Mouse (Mus musculus): ENCODE measurements at regions not wholly inside any gene's neighbourhood (a gene's known extent, or its start where the extent isn't known, plus 50 kb on each side); places are given as distances from the start of the nearest gene placed in this dataset.

DNA sequence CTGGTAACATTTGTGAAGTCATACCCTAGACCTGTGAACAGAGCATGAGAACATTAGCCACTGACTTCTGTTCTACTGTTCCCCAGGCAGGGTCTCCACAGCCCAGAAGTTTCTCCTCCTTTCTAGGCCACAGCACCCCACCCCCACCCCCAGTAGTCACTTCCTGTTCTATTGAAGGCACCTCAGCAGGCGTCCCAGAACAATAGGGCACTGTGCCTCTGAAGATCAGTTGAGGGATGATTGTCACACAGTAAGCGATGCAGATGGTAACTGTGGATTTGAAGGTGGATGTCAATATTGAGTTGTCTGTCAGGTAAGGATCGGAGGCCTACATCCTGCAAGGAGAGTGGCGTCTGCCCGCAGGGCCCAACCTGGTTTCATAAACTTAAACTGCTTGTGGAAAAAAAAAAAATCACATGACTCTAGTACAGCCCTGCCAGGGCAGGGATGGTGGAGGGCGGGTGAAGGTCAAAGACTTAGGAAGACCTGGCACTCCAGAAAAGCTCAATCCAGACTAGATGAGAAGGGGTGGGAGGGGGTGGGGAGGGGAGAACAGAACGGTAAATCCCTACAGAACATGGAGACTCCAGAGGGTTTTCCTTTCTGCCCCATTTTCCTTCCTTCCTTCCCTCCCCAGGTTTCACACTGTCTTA, 103.1 kb upstream of the Rybp start:
- DNase-seq (ENCODE audit: low read depth, low spot score), result no peak

DNA sequence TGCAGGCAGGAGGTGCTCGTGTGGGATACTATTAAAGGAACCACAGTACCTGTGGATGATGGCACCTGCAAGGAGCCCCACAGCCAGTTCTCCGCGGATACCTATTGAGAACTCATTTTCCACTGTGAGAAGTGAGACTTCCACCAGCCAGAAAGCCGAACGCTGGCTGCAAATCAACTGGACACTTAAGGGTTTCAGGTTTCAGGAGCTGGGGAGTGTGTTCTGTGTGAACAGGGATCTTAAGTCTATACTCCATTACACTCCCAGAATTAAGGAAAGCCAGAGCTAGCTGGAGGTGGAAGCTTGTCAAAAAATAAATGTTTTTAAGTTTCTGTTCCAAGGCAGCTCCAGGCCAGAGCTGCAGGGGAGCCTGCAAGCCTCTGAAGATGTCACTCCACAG, 99.8 kb upstream of the Rybp start:
- peak; percentile 54 for DNase-seq (ENCODE audit: low read depth, low spot score)

DNA sequence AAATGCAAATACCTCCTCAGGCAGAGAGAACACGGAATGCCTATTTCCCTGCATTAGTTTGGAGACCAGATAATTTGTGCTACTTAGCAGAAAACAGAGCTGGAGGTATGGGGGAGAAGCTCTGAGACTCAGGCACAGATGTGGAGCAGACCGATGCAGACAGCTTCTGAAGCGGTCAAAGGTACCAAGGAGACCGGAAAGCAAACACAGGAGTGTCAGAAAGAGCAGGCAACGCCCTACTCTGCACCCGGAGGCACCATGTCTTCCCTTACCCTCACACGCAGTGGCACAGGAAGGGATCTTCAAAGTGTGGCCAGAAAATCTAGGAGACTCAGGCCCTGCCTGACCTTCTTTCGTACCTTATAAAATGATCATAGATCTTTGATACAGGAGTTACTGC, 98.4 kb upstream of the Rybp start:
- DNase-seq (ENCODE audit: low read depth, low spot score), result no peak

DNA sequence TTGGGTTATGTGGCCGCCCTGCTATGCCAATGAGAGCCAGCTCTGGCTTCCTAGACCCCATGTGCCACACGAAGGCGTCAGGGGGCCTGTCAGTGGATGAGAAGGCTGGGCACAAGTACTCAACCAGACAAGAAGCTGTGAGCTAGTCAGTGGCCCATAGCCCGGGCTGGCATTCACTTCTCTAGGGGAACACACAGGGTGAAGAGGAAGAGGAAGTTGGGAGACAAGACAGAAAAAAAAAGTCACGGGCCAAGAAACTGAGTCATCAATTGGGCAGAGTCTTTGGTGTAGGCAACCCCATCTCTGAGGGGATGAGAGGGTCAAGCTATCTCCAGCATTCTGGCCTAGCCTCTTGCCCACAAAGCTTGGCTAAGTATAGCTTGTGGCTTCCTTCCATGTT, 93.8 kb upstream of the Rybp start:
- DNase-seq (ENCODE audit: low read depth, low spot score), result no peak

DNA sequence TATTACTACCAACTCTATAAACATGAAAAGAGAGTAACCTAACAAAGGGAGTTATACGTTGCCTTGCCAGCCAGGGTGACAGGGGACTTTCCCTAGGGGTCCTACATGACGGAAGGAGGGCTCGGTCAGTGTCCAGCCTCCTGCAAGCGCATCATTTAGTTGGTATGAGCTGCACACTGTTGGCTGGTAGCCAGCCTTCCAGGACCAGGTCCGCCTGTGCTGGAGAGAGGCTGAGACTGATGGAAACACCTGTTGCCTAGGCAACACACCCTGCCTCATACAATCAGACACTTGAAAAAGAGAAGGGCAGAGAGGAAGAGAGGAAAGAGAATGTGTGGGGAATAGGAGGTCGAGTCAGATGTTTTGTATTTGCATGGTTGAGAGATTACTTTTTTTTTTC, 93.3 kb upstream of the Rybp start:
- peak; percentile 72 for DNase-seq (ENCODE audit: low read depth, low spot score)

DNA sequence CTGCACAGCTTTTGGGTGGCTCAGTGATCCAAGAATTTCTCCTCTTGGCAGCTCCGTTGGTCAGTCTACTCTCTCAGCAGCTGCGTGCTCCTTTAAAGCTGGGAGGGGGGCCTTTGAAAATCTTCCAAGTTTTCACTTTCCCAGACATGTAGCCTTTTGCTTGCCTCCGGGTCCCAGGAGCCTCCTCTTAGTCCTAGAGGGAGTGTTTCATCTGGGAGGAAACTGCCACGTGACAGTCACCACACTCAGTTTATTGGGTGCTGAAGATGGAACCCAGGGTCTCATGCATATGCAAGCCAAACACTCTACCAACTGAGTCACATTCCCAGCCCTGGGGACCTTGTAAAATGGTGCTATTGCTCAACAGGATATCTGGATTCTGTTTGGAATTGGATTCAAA, 92.5 kb upstream of the Rybp start:
- no peak for DNase-seq (ENCODE audit: low read depth, low spot score)

DNA sequence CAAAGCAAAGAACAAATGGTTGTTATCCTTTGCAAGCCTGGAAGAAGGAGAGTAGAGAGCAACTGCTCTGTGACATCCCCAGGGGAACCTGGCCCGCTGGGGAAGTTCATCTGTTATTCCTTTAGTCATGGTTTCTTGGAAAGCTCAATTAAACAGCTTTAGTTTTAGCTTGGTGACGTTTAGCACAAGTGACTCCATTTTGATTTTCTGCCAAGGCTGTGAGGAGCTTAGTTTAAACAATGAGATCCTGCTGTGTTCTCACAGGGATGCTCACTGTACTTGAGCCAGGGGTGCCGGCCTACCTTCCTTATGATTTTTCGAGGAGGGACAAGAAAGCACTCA, 91.2 kb upstream of the Rybp start:
- DNase-seq (ENCODE audit: low read depth, low spot score), result no peak

DNA sequence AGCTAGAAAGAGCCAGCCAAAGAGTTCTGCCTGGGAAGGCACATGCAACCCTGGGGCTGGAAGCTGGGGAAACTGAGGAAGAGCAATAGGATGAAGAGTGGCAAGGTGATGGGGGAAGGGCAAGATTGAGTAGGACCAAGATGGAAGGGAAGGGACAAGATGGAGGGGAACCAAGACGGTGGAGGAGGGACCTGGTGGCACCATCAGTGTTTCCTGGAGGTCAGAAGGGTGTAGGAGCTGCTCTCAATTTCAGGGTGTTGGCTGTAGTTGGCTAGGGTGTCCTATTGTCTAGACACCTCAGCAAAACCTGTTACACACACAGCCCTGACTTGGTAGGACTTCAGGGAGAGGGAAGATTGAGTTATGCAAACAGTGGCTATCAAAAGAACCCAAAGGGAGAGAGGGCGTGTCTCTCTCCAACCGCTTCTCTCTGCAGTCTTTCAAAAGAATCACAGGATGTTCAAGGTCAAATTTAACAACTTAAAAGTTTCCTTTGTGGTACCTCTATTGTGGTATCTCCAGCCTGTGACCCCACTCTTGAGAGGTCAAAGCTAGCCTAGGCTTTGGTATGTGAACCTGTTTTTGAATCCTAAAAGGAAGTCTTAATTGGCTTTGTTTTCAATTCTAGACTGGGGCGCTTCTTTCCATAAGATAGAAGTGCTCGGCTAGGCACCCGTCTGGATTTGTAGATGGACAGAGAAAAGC, 90.7 kb upstream of the Rybp start:
- no peak for DNase-seq (ENCODE audit: low read depth, low spot score)

DNA sequence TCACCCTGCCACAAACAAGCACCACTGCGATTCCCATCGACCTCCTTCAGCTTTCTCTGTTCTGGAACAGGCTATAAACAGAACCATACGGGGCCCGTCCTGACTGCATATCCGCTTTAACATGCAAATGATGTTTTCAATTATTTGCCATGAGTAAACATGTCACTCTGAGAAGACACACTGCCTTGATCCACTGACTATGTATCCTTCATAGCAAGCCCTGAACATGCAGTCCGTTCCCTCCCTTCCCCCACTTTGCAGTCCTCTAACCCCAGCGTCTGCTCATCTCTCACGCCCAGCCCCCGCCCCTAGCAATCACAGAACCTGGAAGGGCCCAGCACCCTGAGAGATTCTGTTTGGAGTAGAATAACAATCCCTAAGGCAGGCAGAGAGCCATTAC, 89.4 kb upstream of the Rybp start:
- DNase-seq (ENCODE audit: low read depth, low spot score), result no peak

DNA sequence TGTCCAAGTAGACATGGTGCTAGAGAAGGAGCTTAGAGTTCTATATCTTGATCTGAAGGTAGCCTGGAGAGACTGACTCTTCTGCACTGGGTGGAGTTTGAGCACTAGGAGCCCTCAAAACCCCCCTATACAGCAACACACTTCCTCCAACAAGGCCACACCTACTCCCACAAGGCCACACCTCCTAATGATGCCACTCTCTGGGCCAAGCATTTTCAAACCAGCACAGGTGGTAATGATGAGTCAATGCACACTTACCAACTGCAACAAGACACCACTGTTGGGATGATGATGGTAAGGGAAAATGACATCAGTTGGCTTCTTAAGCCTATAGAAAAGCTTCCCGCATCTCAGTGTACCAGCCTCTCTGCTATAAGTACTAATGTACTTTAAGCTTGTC, 83.5 kb upstream of the Rybp start:
- no peak for DNase-seq (ENCODE audit: low read depth, low spot score)

DNA sequence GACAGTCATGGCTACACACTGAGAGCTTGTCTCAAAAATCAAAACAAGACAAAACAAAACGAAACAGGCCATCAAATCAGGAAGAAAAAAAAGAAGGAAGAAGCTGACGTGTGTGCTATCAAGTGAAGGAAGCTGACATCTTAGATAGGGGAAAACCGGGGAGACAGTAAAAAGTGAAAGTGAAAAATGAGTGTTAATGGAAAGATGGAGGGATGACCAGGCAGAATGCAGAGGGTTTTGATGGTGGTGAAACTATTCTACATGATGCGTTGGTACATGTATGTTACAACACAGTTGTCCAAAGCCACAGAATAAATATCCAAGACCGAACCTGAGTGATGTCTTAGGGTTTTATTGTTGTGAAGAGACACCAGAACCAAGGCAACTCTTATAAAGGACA, 83.1 kb upstream of the Rybp start:
- no peak for DNase-seq (ENCODE audit: low read depth, low spot score)

DNA sequence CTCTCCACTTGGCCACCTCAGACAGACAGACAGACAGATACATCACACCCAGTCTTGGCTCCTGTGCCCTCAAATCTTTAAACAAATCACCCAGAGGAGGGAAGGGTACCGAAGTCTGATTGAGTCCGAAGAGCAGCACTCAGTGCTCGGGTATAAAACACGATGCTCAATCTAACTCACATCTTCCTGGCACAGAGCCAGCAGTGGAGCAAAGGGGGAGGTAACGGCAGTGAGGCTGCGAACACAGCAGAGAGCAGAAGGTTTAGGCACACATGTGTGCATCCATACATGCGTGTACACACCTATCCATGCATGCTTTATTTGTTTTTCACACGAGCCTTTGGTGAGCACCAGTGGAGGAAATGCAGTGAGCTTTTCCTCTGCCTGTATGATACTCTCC, 78.9 kb upstream of the Rybp start:
- DNase-seq (ENCODE audit: low read depth, low spot score), result no peak

DNA sequence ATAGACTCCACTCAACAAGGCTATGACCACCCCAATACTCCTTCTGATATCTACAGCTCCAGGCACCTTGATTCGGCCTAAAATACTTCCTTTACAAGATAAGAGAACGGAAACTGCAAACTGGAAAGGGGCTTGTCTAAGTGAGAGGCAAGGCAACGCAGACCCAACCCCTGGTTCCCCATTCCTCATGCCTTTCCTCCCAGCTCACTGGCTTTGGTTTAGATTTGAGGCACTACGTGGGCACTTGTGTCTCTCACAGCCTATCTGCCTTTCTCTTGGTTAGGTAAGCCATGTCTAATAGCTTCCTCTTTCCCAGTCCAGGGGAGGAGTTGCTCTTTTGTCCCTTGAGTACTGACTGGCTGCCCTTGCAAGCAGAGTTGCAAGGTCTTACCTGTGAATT, 78.5 kb upstream of the Rybp start:
- no peak for DNase-seq (ENCODE audit: low read depth, low spot score)

DNA sequence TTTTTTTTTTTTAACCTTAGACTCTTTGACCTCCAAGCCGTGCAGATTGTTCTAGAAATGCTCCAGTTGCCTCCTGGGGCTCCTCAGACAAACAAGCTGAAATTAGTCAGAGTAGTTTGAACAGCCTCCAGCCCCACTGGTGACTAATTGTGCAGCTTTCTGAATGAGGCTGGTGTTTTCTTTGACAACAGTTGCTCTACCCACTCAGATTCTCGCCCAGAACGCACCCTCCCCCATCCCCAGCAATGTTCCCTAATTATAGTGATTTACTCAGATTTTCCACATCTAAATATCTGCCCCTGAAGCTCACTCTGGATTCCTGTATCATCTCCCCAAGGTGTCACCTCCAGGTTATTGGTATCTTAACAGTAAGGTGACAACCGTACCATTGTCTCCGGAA, 76.4 kb upstream of the Rybp start:
- DNase-seq (ENCODE audit: low read depth, low spot score), result no peak

DNA sequence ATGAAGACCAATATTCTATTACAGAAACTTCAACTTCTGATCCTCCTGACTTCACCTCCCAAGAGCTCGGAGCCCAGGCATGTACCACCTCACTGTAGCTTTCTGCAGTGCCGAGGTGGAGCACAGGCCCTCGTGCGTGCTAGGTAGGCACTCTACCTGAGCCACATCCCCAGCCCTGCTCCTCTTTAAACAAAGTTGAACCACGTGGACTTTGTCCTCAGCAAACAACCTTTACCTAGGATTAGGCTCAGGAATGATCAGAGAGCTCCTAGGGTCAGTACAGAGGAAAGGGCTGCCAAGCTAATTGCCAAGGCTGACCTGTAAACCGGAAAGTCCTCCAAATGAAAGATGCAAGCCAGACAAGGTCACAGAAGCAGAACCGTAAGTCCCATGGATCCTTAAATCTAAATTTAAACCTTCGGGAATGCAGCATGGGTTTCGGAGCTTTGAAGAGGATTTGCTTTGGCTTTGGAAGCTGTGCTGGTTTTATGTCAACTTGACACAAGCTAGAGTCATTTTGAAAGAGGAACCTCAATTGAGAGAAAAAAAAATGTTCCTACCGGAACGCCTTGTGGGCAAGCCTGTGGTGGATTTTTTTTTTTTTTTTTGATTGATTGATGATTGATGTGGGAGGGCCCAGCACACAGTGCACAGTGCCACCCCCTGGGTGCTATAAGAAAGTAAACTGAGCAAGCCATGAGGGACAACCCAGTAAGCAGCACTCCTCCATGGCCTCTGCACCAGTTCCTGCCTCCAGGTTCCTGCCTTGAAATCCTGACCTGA, 69.5 kb upstream of the Rybp start:
- DNase-seq (ENCODE audit: low read depth, low spot score), result no peak

DNA sequence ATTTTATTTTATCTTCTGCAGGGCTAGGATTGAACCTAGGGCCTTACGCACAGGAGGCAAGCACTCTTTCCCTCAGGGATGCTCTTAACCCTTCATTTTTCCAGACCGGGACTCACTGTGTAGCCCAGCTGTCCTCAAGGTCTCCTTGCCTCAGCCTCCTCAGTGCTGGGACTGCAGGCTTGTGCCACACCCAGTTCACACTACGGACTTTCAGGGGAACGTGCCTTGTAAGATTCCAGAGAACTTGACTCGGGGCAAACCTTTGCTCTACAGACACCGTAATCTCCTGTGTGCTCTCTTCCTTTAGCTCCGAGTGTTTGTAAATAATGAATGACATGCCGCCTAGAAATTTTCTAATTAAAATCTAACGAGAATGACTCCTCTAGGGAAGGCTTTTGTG, 68.6 kb upstream of the Rybp start:
- no peak for DNase-seq (ENCODE audit: low read depth, low spot score)

DNA sequence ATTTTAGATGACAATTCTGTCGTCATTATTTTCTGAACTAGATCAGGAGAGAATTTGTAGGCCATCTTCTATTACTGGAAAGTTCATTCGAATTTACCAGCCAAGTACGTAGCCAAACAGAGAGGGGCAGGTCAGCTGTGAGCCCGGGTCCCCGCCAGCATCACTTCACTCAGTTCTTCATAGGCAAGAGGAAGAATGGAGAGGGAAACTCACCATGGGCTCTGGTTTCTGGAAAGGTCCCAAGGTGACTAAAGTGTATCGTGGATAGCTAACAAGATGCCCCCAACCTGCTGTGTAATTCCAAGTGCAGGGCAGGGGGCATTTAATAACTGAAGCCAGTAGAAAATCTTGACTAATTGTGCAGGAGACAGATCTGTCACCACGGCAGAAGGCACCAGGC, 60.2 kb upstream of the Rybp start:
- no peak for DNase-seq (ENCODE audit: low read depth, low spot score)

DNA sequence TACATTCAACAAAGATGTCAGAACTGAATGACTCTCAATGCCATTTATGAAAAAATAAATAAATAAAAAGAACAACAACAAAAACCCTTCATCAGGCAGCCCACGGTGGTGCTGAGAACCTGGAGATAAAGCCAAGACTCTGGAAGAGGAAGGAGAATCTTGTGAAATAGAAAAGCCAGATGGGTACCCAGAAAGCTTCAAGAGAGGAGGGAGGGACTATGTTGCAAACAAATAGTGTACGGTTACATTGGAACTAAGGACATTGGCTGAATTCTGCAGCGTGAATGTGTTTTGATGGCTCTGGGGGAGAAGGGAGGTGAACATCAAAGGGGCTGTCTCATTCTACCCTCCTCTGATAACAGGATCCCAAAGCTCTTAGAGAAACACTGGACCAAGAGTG, 57.8 kb upstream of the Rybp start:
- DNase-seq (ENCODE audit: low read depth, low spot score), result no peak

DNA sequence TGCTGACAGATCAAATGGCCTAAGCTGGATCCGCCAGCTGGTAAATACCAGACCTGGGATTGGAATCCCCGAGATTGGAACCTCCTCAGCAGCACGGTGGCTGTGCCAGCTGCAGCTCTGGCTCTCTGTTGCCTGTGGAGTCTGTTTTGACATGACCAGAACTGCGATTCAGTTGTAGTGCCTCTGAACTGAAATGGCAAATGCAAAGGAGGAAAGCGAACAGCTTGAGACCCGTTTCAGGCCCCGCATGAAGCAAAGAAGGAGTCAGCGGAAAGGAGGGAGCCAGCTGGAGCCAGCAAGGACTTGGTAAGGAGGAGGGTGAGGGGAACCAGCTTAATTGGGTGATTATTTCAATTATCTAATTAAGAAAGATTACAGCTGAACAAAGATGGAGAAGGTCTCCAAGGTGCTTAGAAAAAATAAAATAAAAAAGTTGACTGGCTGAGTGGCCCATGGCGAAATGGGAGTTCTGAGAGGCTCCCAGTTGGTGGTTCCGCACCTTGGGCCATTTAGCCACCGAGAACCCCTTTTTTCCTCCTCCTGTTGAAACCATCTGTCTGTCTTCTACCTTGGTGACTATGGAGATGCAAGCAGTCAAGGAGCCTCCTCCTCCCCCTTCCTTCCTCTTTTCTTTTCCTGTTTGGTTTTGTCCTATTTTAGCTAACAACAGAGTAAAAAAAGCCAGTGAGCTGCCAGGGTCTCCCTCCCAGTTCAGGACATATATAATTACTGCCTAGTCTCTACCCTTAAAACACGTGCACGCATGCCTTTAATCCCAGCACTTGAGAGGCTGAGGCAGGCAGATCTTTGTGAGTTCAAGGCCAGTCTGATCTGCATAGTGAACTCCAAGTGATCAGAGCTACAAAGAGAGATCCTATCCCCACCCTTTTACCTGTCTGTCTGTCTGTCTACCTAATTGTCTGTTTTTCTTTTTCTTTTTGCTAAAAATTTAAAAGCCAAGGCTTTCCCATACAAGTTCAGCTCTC, 54.3 kb upstream of the Rybp start:
- DNase-seq (ENCODE audit: low read depth, low spot score), result no peak

DNA sequence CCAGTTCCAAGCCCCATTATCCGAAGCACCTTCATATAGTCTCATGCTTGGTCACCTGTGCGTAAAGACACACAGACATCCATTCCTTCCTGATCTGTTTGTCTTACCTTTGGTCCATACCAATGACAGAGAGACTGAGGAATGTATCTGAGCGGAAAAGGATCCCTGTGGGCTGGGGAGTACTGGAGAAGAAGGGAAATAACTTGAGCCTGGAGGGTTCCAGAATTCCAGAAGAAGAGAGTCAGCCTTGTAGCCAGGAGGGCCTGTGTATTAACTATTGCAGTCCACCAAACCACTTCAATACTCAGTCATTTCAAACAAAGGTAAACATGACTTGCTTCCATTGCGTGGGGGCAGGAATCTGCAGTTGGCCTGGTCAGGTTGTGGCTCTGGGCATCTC, 51.0 kb upstream of the Rybp start:
- DNase-seq (ENCODE audit: low read depth, low spot score), result no peak

Measured in mesoderm, embryonic 11.5 days (tissue).